Mouse (Mus musculus): ENCODE data around the gene Sytl3. TPM values are rescaled to one million over a fixed set of nuclear protein-coding genes. Genes with fewer than 3 reads are reported as not detected.
"Not testable (repeated sequence)": the region's sequence is repeated elsewhere in the genome, so short reads cannot be mapped to it uniquely, and the experiment has no call there.

Gene Sytl3
- polyA plus RNA-seq, 1 experiment from 2014 or later, result not detected

- H3K36me3 ChIP-seq; H3K4me2 ChIP-seq; H3K9ac ChIP-seq; H3K27me3 ChIP-seq (replicated peaks); H3K4me1 ChIP-seq; H3K9me3 ChIP-seq (replicated peaks); ATAC-seq; H3K4me3 ChIP-seq; H3K27ac ChIP-seq: not testable (repeated sequence)
- WGBS (ENCODE audit: insufficient replicate concordance), result 69% methylated on average over 2 of the region's 4 CpGs
These were observed 23.1 kb upstream of the Sytl3 start for GRCm38 (mm10) chr17:6635781-6636180.

- H3K27ac ChIP-seq, result no peak overlapping the region
- no peak for ATAC-seq
- H3K27me3 ChIP-seq (replicated peaks), result no peaks in the 10 kb centered on the region
- no peak overlapping the region for H3K4me3 ChIP-seq
- H3K9ac ChIP-seq, result no peak overlapping the region
- H3K9me3 ChIP-seq (replicated peaks), result no peaks in the 10 kb centered on the region
- no peak overlapping the region for H3K4me2 ChIP-seq
- WGBS (ENCODE audit: insufficient replicate concordance), result 66% methylated on average over 5 of the region's 5 CpGs
- no peaks in the 10 kb centered on the region for H3K4me1 ChIP-seq
- no peaks in the 10 kb centered on the region for H3K36me3 ChIP-seq
These were observed 22.0 kb upstream of the Sytl3 start for GRCm38 (mm10) chr17:6636861-6637260.

- H3K36me3 ChIP-seq; H3K4me2 ChIP-seq; H3K27me3 ChIP-seq (replicated peaks); ATAC-seq; H3K9me3 ChIP-seq (replicated peaks); H3K9ac ChIP-seq; H3K4me1 ChIP-seq; H3K4me3 ChIP-seq; H3K27ac ChIP-seq: not testable (repeated sequence)
- 75% methylated on average over 4 of the region's 4 CpGs for WGBS (ENCODE audit: insufficient replicate concordance)
These were observed 21.5 kb upstream of the Sytl3 start for GRCm38 (mm10) chr17:6637434-6637833.

- not testable (repeated sequence) for H3K9ac ChIP-seq; H3K4me1 ChIP-seq; H3K27me3 ChIP-seq (replicated peaks); H3K27ac ChIP-seq; H3K4me3 ChIP-seq; H3K4me2 ChIP-seq; H3K9me3 ChIP-seq (replicated peaks); H3K36me3 ChIP-seq; ATAC-seq
- WGBS (ENCODE audit: insufficient replicate concordance), result 66% methylated on average over 8 of the region's 8 CpGs
These were observed 20.4 kb upstream of the Sytl3 start for GRCm38 (mm10) chr17:6638444-6638843.

- ATAC-seq, result 0 out of 2 replicates have a peak, but pooled peaks have one; percentile 49
- WGBS (ENCODE audit: insufficient replicate concordance), result 83% methylated on average over 14 of the region's 21 CpGs
- not testable (repeated sequence) for H3K9me3 ChIP-seq (replicated peaks)
These were observed 19.4 kb upstream of the Sytl3 start for GRCm38 (mm10) chr17:6639486-6639885.

GRCm38 (mm10) chr17:6640044-6640637 lies 18.8 kb upstream of the Sytl3 start:
- ATAC-seq; H3K4me1 ChIP-seq; H3K27ac ChIP-seq; H3K36me3 ChIP-seq; H3K4me2 ChIP-seq; H3K4me3 ChIP-seq; H3K9me3 ChIP-seq (replicated peaks); H3K9ac ChIP-seq; H3K27me3 ChIP-seq (replicated peaks): not testable (repeated sequence)
- 73% methylated on average over 10 of the region's 10 CpGs for WGBS (ENCODE audit: insufficient replicate concordance)

More at GRCm38 (mm10) chr17:6639486-6639885, 19.4 kb upstream of the Sytl3 start:
- H3K36me3 ChIP-seq; H3K27ac ChIP-seq; H3K4me1 ChIP-seq; H3K27me3 ChIP-seq (replicated peaks); H3K4me3 ChIP-seq; H3K4me2 ChIP-seq; H3K9ac ChIP-seq: not testable (repeated sequence)

GRCm38 (mm10) chr17:6640771-6641429 lies 18.0 kb upstream of the Sytl3 start:
- not testable (repeated sequence) for H3K27ac ChIP-seq; H3K4me1 ChIP-seq; H3K4me3 ChIP-seq; H3K4me2 ChIP-seq; H3K9me3 ChIP-seq (replicated peaks); H3K27me3 ChIP-seq (replicated peaks); H3K9ac ChIP-seq; ATAC-seq; H3K36me3 ChIP-seq
- 66% methylated on average over 14 of the region's 14 CpGs for WGBS (ENCODE audit: insufficient replicate concordance)

GRCm38 (mm10) chr17:6644210-6644609 lies 14.7 kb upstream of the Sytl3 start:
- 83% methylated on average over 9 of the region's 9 CpGs for WGBS (ENCODE audit: insufficient replicate concordance)
- not testable (repeated sequence) for ATAC-seq, H3K36me3 ChIP-seq

GRCm38 (mm10) chr17:6644673-6645072 lies 14.2 kb upstream of the Sytl3 start:
- H3K9me3 ChIP-seq (replicated peaks); H3K4me1 ChIP-seq; H3K9ac ChIP-seq; H3K4me2 ChIP-seq; H3K4me3 ChIP-seq; H3K27ac ChIP-seq; H3K36me3 ChIP-seq; H3K27me3 ChIP-seq (replicated peaks); ATAC-seq: not testable (repeated sequence)
- 71% methylated on average over 4 of the region's 4 CpGs for WGBS (ENCODE audit: insufficient replicate concordance)

More at GRCm38 (mm10) chr17:6644210-6644609, 14.7 kb upstream of the Sytl3 start:
- H3K4me2 ChIP-seq; H3K27me3 ChIP-seq (replicated peaks); H3K4me3 ChIP-seq; H3K27ac ChIP-seq; H3K9me3 ChIP-seq (replicated peaks); H3K4me1 ChIP-seq; H3K9ac ChIP-seq: not testable (repeated sequence)

GRCm38 (mm10) chr17:6645668-6646067 lies 13.2 kb upstream of the Sytl3 start:
- H3K9ac ChIP-seq; H3K27ac ChIP-seq; H3K4me3 ChIP-seq; H3K4me2 ChIP-seq; ATAC-seq; H3K9me3 ChIP-seq (replicated peaks); H3K36me3 ChIP-seq; H3K27me3 ChIP-seq (replicated peaks); H3K4me1 ChIP-seq: not testable (repeated sequence)
- WGBS (ENCODE audit: insufficient replicate concordance), result 82% methylated on average over 4 of the region's 4 CpGs

- not testable (repeated sequence) for ATAC-seq; H3K9ac ChIP-seq; H3K36me3 ChIP-seq; H3K27me3 ChIP-seq (replicated peaks); H3K4me1 ChIP-seq; H3K4me2 ChIP-seq; H3K27ac ChIP-seq; H3K4me3 ChIP-seq; H3K9me3 ChIP-seq (replicated peaks)
- WGBS (ENCODE audit: insufficient replicate concordance), result 84% methylated on average over 8 of the region's 8 CpGs
These were observed 12.1 kb upstream of the Sytl3 start for GRCm38 (mm10) chr17:6646841-6647240.

- not testable (repeated sequence) for ATAC-seq; H3K27ac ChIP-seq; H3K4me3 ChIP-seq; H3K9ac ChIP-seq; H3K4me1 ChIP-seq; H3K9me3 ChIP-seq (replicated peaks); H3K4me2 ChIP-seq; H3K27me3 ChIP-seq (replicated peaks); H3K36me3 ChIP-seq
- WGBS (ENCODE audit: insufficient replicate concordance), result 72% methylated on average over 3 of the region's 3 CpGs
These were observed 11.4 kb upstream of the Sytl3 start for GRCm38 (mm10) chr17:6647452-6647851.
